Mouse (Mus musculus): ENCODE results near the gene Taf15. TPM values are rescaled to one million over a fixed set of nuclear protein-coding genes. Genes with fewer than 3 reads are reported as not detected.

The Taf15 gene
- polyA plus RNA-seq, 1 experiment from 2014 or later, result 12.4 TPM

GRCm38 (mm10) chr11:83462711-83463244 is 10.1 kb upstream of the Taf15 start, which contains the start of gene Mmp28:
Gene Mmp28, minus strand, starts transcription at chr11:83463071.
- Histone ChIP-seq H3K27ac (replicated peaks) (peak within 1 kb of the TSS; percentile 70), H3K27me3 (replicated peaks; ENCODE audit: low read depth, poor library complexity, severe bottlenecking) (peaks cover 78% of the 10 kb centered on the region), H3K36me3 (replicated peaks) (no peaks in the 10 kb centered on the region), H3K4me3 (peak within 1 kb of the TSS; percentile 72), H3K4me1 (peaks cover 30% of the 10 kb centered on the region), H3K9me3 (no peaks in the 10 kb centered on the region)
- under 1% methylated on average over 42 of the region's 42 CpGs for WGBS
- peak; percentile 68 for DNase-seq (ENCODE audit: low spot score)

DNA sequence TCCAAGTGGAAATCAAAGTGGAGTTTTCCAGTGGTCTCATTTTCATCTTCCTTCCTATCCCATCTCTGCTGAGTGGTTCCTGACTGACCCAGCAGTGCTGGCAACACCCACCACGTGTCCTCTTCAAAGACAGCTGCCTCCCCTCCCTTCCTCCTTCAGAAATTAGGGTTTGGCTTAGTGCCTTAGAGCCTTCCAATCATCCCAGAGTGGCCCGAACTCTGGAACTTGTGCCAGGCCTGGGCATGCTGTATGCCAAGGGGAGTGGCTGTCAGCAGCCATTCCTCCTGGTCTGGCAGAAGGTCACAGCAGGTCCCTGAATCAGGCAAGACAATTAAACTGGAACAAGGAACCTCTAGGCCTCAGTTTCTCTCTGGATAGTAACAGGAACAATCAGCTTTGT is 6.9 kb upstream of the Taf15 start:
- peaks cover 75% of the 10 kb centered on the region for H3K27me3 ChIP-seq (replicated peaks; ENCODE audit: low read depth, poor library complexity, severe bottlenecking)
- H3K9me3 ChIP-seq, result no peaks in the 10 kb centered on the region
- DNase-seq (ENCODE audit: low spot score), result no peak
- peaks cover 23% of the 10 kb centered on the region for H3K4me1 ChIP-seq
- no peak overlapping the region for H3K4me3 ChIP-seq
- WGBS, result 40% methylated on average over 2 of the region's 2 CpGs
- H3K36me3 ChIP-seq (replicated peaks), result no peaks in the 10 kb centered on the region
- H3K27ac ChIP-seq (replicated peaks), result no peak overlapping the region

DNA sequence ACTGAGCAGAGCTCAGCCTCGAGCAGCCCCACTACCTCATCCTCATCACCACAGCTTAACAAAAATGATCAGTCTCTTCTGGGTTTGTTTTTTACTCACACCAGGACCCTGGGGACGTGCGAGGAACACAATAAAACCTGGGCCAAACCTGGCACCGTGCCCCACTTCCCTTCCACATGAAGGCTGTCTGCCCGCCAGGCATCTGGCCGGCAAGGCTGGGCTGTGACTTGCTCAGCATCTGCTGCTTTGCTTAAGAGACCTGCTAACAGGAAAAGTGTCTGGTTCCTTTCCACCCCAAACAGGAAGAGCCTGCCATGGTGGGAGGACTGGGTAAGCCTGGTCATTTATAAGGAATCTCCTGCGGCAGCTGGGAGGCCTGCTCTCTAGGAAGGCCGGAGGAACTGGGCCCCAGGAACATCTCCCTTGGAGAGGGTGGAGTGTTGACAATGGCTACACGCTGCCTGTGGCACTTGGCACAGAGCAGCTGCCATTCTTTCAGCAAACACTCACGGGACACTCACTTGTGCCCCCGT is 5.7 kb upstream of the Taf15 start:
- 71% methylated on average over 11 of the region's 11 CpGs for WGBS
- DNase-seq (ENCODE audit: low spot score), result no peak
- H3K27me3 ChIP-seq (replicated peaks; ENCODE audit: low read depth, poor library complexity, severe bottlenecking), result peaks cover 70% of the 10 kb centered on the region

GRCm38 (mm10) chr11:83468765-83469164 is 4.1 kb upstream of the Taf15 start:
- peaks cover 11% of the 10 kb centered on the region for H3K4me1 ChIP-seq
- peaks cover 55% of the 10 kb centered on the region for H3K27me3 ChIP-seq (replicated peaks; ENCODE audit: low read depth, poor library complexity, severe bottlenecking)
- DNase-seq (ENCODE audit: low spot score), result no peak
- no peaks in the 10 kb centered on the region for H3K9me3 ChIP-seq
- no peak overlapping the region for H3K27ac ChIP-seq (replicated peaks)
- H3K36me3 ChIP-seq (replicated peaks), result no peaks in the 10 kb centered on the region
- 91% methylated on average over 3 of the region's 3 CpGs for WGBS
- no peak overlapping the region for H3K4me3 ChIP-seq

More for the DNA sequence above, 5.7 kb upstream of the Taf15 start:
- H3K36me3 ChIP-seq (replicated peaks), result no peaks in the 10 kb centered on the region
- H3K4me3 ChIP-seq, result no peak overlapping the region
- peaks cover 22% of the 10 kb centered on the region for H3K4me1 ChIP-seq
- no peak overlapping the region for H3K27ac ChIP-seq (replicated peaks)
- H3K9me3 ChIP-seq, result no peaks in the 10 kb centered on the region

GRCm38 (mm10) chr11:83471766-83472165 is 1.1 kb upstream of the Taf15 start:
- 75% methylated on average over 2 of the region's 2 CpGs for WGBS
- H3K36me3 ChIP-seq (replicated peaks), result peaks cover 10% of the 10 kb centered on the region
- peaks cover 22% of the 10 kb centered on the region for H3K4me1 ChIP-seq
- peaks cover 27% of the 10 kb centered on the region for H3K27me3 ChIP-seq (replicated peaks; ENCODE audit: low read depth, poor library complexity, severe bottlenecking)
- H3K27ac ChIP-seq (replicated peaks), result peak overlapping the region; percentile 99; the same call in 1 of the 2 replicates
- peak overlapping the region; percentile 94 for H3K4me3 ChIP-seq
- DNase-seq (ENCODE audit: low spot score), result no peak
- H3K9me3 ChIP-seq, result no peaks in the 10 kb centered on the region

- peaks cover 26% of the 10 kb centered on the region for H3K36me3 ChIP-seq (replicated peaks)
- H3K4me3 ChIP-seq, result peak overlapping the region; percentile 94
- peaks cover 19% of the 10 kb centered on the region for H3K27me3 ChIP-seq (replicated peaks; ENCODE audit: low read depth, poor library complexity, severe bottlenecking)
- H3K27ac ChIP-seq (replicated peaks), result peak overlapping the region; percentile 99
- peaks cover 22% of the 10 kb centered on the region for H3K4me1 ChIP-seq
- no peak for DNase-seq (ENCODE audit: low spot score)
- H3K9me3 ChIP-seq, result no peaks in the 10 kb centered on the region
- under 1% methylated on average over 52 of the region's 52 CpGs for WGBS
Measured at GRCm38 (mm10) chr11:83473235-83474016, 540 bp downstream of the Taf15 start.

DNA sequence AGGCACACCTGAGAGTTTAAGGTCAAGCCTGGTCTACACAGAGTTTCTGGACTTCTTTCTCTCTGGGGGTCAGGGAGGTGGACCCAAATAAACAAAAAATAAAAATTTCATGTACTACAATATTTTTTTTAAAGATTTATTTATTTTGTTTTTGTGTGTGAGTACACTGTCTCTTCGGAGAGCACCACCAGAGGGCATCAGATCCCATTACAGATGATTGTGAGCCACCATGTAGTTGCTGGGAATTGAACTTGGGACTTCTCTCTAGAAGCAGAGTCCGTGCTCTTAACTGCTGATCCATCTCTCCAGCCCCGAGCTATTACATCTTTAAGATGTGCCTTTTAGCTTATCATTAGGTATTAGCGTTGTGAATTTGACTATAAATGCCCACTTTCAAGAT is 18.6 kb downstream of the Taf15 start:
- WGBS, result 88% methylated on average over 4 of the region's 4 CpGs
- H3K27me3 ChIP-seq (replicated peaks; ENCODE audit: low read depth, poor library complexity, severe bottlenecking), result no peaks in the 10 kb centered on the region
- no peaks in the 10 kb centered on the region for H3K4me1 ChIP-seq
- H3K27ac ChIP-seq (replicated peaks), result no peak overlapping the region
- H3K9me3 ChIP-seq, result no peaks in the 10 kb centered on the region
- H3K4me3 ChIP-seq, result no peak overlapping the region
- peaks cover 93% of the 10 kb centered on the region for H3K36me3 ChIP-seq (replicated peaks)
- DNase-seq (ENCODE audit: low spot score), result no peak

GRCm38 (mm10) chr11:83495571-83495970 is 22.7 kb downstream of the Taf15 start:
- no peaks in the 10 kb centered on the region for H3K9me3 ChIP-seq
- no peak overlapping the region for H3K4me3 ChIP-seq
- H3K27ac ChIP-seq (replicated peaks), result no peak overlapping the region
- H3K27me3 ChIP-seq (replicated peaks; ENCODE audit: low read depth, poor library complexity, severe bottlenecking), result no peaks in the 10 kb centered on the region
- DNase-seq (ENCODE audit: low spot score), result no peak
- 92% methylated on average over 2 of the region's 2 CpGs for WGBS
- H3K36me3 ChIP-seq (replicated peaks), result peaks cover 89% of the 10 kb centered on the region
- no peaks in the 10 kb centered on the region for H3K4me1 ChIP-seq

DNA sequence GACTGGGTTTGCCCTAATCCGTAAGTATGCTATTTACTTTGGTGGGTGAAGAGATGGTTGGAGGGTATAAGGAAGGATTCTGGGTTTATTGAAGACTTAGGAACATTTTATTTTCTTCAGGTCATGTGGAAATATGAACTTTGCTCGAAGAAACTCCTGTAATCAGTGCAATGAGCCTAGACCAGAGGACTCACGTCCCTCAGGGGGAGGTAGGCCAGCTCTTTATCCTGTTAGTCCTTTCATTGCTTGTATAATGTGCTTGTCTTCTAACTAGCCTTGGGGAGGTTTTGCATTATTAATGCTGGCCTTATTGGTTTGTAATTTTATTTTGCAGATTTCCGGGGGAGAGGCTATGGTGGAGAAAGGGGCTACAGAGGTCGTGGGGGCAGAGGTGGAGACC is 31.4 kb downstream of the Taf15 start:
- H3K36me3 ChIP-seq (replicated peaks), result peaks cover 98% of the 10 kb centered on the region
- H3K27ac ChIP-seq (replicated peaks), result no peak overlapping the region
- H3K9me3 ChIP-seq, result no peaks in the 10 kb centered on the region
- no peaks in the 10 kb centered on the region for H3K4me1 ChIP-seq
- H3K27me3 ChIP-seq (replicated peaks; ENCODE audit: low read depth, poor library complexity, severe bottlenecking), result no peaks in the 10 kb centered on the region
- no peak overlapping the region for H3K4me3 ChIP-seq
- DNase-seq (ENCODE audit: low spot score), result no peak
- 93% methylated on average over 5 of the region's 5 CpGs for WGBS

DNA sequence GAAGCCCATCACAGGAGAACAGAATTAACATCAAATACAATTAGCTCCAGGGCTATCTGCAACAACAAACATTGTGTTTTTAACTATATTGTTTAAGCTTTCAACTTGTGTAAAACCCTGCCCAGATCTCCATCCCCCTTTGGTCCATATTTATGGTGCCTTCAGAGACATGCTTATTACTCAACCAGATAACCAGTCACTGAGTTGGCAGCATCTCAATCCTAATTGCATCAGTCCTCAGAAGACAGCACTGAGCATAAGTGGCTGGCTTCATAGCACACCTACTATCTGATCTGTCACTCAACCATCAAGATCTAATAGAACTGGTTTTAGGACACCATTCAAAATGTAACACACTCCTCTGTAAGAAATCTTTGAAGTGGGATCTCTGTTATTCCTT is 36.6 kb downstream of the Taf15 start:
- H3K27me3 ChIP-seq (replicated peaks; ENCODE audit: low read depth, poor library complexity, severe bottlenecking), result no peaks in the 10 kb centered on the region
- H3K4me1 ChIP-seq, result no peaks in the 10 kb centered on the region
- no peak overlapping the region for H3K4me3 ChIP-seq
- H3K36me3 ChIP-seq (replicated peaks), result peaks cover 52% of the 10 kb centered on the region
- DNase-seq (ENCODE audit: low spot score), result no peak
- no peaks in the 10 kb centered on the region for H3K9me3 ChIP-seq
- no peak overlapping the region for H3K27ac ChIP-seq (replicated peaks)

DNA sequence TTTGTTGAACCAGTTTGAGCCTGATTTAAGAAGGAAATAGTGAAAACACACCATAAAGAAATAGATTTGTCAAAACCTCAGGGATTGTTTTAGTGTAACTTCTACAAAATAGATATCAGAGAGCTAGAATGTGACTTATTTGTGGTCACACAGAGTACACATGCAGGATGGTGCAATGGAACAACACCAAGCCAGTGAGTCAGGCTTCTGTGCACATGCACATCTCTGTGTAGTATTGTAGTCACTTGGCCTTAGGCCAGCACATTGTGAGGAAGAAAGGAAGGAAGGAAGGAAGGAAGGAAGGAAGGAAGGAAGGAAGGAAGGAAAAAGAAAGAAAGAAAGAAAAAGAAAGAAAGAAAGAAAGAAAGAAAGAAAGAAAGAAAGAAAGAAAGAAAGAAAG is 44.3 kb downstream of the Taf15 start:
- H3K9me3 ChIP-seq, result no peaks in the 10 kb centered on the region
- DNase-seq (ENCODE audit: low spot score), result no peak
- H3K36me3 ChIP-seq (replicated peaks), result peaks cover 10% of the 10 kb centered on the region; the same call in 1 of the 2 replicates
- no peaks in the 10 kb centered on the region for H3K4me1 ChIP-seq
- no peak overlapping the region for H3K27ac ChIP-seq (replicated peaks)
- no peaks in the 10 kb centered on the region for H3K27me3 ChIP-seq (replicated peaks; ENCODE audit: low read depth, poor library complexity, severe bottlenecking)
- H3K4me3 ChIP-seq, result no peak overlapping the region

- Histone ChIP-seq H3K27me3 (replicated peaks; ENCODE audit: low read depth, poor library complexity, severe bottlenecking) (no peaks in the 10 kb centered on the region), H3K4me1 (no peaks in the 10 kb centered on the region), H3K9me3 (no peaks in the 10 kb centered on the region), H3K36me3 (replicated peaks) (peaks cover 10% of the 10 kb centered on the region; the same call in 1 of the 2 replicates), H3K4me3 (no peak overlapping the region), H3K27ac (replicated peaks) (no peak overlapping the region)
- DNase-seq (ENCODE audit: low spot score), result no peak
- 76% methylated on average over 6 of the region's 6 CpGs for WGBS
Measured at GRCm38 (mm10) chr11:83518371-83518770, 45.5 kb downstream of the Taf15 start.

DNA sequence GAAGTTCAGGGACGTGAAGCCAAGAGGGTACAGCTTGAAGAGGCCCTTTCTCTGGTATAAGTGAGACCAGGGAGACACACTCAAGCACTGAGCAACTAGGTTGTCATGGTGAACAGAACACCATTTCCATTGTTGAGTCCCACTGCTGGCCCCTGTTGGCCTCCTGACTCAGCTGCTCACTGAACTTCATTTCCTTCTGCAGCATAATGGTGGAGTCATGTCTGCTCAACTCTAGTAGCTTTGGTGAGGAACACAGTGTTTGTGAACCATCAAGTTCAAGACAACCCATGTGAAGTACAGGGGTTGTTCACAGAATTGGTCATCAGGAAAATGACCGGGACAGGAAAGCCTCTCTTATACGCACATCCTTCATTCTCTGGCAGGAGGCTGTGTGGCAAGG is 49.2 kb downstream of the Taf15 start, which contains the start of gene Heatr9:
Gene Heatr9 (minus strand): TSS at position 101 of the 400 bp plus-strand sequence.
- DNase-seq (ENCODE audit: low spot score), result no peak
- 89% methylated on average over 3 of the region's 3 CpGs for WGBS
- no peak within 1 kb of the TSS for H3K27ac ChIP-seq (replicated peaks)
- no peak within 1 kb of the TSS for H3K4me3 ChIP-seq
- no peaks in the 10 kb centered on the region for H3K9me3 ChIP-seq
- H3K27me3 ChIP-seq (replicated peaks; ENCODE audit: low read depth, poor library complexity, severe bottlenecking), result no peaks in the 10 kb centered on the region
- no peaks in the 10 kb centered on the region for H3K4me1 ChIP-seq
- peaks cover 5% of the 10 kb centered on the region; the same call in 1 of the 2 replicates for H3K36me3 ChIP-seq (replicated peaks)

Measured in embryonic facial prominence, embryonic 10.5 days (tissue).